Mouse (Mus musculus) brain, adult 2 months (tissue): ENCODE results near the gene Calml4.
"Not testable (repeated sequence)": the region's sequence is repeated elsewhere in the genome, so short reads cannot be mapped to it uniquely, and the experiment has no call there.

Experiments used
- DNase-seq: peaks from one replicate; pipeline ENCODE4 v3.0.0; 2011; ENCODE audit warnings: low read depth, low spot score

Gene Calml4

DNA sequence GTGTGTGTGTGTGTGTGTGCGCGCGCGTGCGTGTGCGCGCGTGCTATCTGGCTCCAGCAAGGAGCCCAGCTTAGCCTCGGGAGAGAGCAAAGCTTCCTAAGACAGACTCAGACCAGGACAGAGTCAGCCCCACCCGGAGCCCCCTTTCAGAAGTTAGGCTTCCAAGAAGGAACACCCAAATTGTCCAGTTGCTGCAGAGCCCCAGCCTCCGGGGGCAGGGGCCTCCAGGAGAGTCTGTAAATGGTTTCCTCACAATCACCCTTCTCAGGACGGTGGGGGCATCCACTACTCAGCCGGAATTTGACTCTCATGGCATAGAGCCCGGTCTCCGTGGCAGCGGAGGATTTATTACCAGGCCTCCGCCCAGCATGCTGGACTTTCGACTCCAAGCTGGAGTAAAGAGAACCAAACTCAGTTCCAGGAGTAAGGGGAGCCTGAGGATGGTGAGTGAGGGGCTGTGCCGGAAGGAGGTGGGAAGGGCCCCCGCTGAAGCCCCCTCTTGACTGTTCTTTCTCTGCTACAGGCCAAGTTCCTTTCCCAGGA, at the start of gene Calml4:
TSS of gene Calml4 (plus strand) at position 362 of the 543 bp plus-strand sequence.
- DNase-seq, result no peak

DNA sequence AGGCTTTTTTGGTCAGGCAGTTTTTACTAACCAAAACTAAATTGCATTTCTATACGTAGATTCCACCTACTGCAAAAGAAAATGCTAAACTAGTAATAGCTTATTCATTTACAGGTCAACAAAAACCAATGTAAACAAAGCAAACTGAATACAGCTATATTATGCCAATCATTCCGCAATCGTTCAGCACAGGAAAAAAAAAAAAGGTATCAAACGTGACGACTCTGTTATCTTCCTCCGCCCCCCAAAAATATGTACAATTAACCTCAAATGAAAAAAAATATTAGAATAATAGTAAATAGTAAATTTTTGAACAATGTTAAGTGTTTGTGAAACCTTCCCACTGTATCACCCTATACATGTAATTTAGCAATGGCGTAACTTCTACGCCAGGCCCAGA, 47.8 kb upstream of the Calml4 start:
- DNase-seq, result no peak

DNA sequence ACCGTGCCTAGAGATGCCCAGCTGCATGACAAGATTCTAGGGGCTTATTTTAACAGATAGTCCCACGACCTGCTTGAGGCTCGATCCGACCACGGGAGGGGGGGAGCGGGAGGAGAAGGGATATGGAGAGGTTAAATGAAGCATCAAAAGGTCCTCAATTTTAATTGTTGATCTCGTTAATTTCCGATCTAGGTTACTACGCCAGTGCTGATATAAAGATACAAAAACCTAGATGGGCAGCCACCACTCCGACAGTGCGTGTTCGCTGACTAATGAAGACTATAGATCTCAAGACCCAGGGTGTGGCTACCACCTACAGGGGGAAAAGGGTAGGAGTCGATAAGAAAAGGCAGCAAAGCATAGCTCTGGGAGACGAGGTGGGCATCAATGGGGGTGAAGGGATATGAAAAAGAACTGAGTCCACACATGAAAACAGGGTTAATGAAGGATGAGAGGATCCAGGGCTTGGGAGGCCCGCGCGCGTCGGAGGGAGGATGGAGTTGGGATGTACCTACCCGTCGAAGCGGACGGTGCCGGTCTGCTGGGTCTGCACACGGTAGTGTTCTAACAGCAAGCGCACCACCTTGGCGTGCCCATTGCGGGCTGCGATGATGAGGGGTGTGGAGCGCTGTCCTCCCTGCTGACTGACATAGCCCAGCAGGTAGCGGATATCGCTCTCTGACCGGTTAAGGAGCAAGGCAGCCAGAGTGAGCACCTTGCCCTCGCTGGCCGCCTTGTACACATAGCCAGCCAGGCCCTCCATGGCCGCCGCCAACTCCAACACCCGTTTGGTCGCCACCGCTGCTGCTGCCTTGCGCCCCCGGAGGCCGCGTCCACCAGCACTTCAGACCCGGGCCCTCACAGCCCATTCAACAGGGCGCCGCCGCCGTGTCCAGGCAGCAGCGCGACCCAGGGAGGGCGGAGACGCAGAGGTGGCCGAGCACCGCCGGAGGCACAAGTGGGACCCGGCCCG, 47.1 kb upstream of the Calml4 start:
- DNase-seq, result peak; percentile 51

DNA sequence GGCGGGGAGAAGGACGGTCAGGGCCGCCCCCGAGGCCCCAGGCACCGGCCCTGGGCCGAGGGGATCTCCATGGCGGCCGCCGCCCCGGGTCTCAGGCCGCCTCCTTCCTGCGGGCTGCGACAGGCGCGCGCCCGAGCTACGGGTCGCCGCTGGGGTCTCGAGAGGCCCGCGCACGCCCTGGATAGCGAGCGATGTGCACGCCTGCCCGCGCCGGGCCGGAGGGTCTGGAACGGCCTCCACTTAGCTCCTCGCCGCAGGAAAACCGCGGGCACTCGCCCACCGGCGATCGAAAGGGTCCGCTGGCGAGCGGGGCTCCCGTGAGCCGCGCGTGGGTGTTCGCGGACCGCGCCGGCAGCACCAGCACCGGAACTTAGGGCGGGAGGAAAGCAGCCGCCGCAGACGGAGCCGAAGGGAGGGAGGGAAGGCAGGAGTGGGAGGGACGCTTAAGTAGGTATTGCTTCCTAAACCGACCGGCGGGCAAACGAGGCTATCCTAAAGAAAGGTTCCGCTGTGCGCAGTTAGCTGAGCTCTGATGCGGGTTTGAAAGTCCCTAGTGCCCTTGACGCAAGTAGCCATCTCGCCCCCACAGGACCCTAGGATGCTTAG, 46.3 kb upstream of the Calml4 start, which contains the start of gene Fem1b:
TSS of gene Fem1b (minus strand) at position 419 of the 606 bp plus-strand sequence.
- peak; percentile 99 for DNase-seq

DNA sequence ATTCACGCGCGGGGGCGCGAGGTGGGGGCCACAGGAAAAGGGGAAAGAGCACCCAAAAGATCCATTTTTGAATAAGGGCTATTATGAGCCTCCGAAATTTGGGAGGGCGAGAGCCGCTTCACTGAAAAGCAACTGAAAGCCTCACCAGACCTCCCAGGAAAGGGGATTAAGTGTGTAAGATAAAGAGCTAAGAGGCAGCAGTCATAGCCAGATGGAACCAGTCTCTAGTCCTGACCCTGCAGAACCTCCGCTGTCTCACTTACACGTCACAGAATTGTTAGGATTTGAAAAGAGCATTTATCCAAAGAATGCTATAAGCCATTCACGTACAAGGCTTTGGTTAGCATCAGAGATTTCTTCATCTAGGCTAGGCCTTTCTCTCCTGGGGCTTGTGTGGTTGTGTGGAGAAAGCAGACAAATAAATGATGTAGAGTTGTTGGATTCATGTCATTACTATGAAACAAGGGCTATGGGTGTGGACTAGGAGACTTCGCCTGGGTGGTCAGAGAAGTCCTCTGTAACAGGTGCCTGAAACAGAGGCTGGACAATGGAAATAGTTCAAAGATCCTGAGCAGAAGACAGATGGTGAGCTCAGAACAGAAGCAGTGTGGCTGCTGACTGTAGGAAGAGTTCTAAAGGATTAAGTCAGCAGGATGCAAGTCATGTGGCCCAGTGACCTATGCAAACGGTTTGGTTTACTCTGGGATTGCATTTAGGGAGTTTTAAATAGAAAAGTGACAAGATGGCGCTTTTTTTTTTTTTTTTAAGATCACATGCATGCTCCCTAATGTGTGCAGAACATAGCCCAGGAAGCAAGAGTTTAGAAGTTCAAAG, 45.4 kb upstream of the Calml4 start:
- peak; percentile 52 for DNase-seq

DNA sequence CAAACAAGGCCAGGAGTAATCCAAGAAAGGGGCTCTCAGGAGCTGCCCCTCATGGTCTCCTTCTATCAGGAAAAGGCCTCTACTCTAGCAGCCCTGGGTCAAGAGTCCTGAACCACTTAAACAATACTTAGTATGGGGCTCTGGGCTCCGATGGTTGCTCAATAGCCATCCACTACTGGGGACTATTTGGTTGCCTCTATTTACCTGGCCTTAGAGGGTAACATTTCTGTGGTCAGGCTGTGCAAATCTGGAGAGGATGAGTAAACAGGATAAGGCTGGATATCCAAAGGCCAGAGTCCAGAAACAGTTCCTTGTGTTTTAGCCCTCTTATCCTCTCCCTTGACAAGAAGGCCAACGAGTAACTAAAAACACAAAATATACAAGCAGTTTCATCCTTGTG, 43.1 kb upstream of the Calml4 start:
- DNase-seq, result no peak

DNA sequence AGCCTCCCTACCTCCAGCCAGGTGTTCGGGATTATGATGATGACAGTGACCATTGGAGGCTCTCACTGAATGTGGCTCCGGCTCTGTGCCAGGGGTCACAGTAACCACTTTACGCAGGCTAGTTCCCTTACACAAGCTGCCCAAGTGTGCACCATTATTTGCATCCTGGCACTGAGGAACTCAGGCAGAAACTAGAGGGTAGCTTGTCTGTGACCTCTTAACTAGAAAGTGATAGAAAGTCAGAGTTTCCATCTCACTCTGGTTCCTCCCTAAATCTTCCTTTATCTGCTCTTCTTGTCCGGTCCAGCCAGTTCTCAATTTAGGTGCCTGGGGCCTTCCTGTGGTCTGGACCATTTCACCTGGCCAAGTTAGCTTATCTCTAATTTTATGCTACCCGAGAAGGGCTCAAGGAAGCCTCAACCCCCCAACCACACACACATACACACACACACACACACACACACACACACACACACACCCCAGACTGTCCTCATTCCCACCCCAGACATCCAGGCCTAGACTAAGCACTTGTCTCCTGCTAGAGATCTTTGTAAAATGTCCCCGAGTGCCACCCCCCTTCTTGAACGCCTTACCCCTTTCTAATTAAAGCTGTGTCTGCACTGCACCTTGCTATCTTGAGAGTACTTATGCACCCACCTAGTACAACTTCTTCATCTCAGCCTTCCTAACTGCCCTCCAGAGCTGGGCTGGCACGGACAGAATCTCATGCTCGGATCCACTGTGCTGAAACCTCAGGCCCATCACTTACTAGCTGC, 41.4 kb upstream of the Calml4 start:
- no peak for DNase-seq

GRCm38 (mm10) chr9:62817099-62817571, 40.7 kb upstream of the Calml4 start:
- DNase-seq, result peak; percentile 78

DNA sequence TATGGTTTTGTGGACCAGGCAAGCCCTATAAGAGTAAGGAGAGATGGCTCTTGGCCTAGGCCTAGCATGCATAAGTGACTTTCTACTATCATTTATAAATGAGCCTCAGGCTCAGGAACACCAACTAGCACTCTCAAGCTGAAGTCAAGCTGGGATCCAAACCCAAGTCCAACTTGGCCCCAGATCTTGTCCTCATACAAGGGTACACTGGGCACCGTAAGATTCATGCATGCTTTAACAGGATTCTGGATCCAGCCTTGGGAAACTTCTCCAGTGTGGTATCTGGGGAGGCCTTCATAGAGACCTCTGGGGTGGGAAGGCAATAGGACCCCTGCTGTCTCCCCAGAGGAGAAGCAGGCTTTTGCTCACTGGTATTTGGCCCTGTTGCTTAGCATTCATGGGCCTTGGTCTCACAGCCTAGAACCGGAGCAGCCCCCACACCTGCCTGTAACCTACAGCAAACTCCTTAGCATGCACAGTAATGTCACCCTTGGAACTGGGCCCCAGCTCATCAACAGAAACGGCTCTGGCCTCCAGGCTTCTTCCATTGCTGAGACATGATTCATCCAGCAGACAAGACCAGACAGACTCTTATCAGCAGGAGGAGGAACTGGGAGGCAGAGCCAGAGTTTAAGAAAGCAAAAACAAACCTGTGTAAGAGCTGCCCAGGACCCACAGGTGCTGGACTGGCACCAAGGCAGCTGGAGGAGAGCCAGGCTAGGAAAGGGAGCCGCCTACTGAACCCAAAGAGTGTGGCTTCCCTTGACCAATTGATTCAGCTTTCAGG, 39.9 kb upstream of the Calml4 start:
- DNase-seq, result peak; percentile 21

DNA sequence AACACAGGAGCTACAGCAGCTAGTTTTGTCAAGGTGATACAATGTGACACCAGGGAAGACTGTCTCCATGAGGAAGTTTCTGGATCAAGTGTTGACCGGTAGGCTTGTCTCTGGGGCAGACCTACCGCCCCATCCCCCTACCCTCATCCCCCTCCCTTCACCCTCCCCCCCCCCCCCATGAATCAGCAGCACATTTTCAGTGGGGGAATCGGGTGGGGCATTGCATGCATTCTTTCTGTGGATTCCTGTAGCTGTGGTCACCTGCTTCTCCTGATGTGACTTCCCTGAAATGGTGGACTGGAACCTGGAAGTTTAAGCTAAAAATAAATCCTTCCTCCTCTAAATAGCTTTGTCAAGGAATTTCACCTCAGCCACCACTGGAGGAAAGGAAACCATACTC, 38.4 kb upstream of the Calml4 start:
- no peak for DNase-seq

DNA sequence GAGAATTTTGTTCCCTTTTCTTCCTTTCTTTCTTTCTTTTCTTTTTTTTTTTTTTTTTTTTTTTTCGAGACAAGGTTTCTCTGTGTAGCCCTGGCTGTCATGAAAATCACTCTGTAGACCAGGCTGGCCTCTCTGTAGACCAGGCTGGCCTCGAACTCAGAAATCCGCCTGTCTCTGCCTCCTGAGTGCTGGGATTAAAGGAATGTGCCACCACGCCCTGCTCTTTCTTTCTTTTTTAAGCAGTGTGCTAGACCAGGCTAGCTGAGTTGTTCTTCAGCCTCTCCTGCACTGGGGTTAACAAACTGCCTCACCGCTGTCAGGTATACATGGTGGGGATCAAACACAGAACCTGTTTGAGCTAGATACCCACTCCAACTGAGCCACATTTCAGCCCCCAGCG, 38.0 kb upstream of the Calml4 start:
- DNase-seq, result not testable (repeated sequence)

GRCm38 (mm10) chr9:62820829-62821228, 37.1 kb upstream of the Calml4 start:
- DNase-seq, result no peak

- no peak for DNase-seq
Measured at GRCm38 (mm10) chr9:62821811-62822210, 36.1 kb upstream of the Calml4 start.

DNA sequence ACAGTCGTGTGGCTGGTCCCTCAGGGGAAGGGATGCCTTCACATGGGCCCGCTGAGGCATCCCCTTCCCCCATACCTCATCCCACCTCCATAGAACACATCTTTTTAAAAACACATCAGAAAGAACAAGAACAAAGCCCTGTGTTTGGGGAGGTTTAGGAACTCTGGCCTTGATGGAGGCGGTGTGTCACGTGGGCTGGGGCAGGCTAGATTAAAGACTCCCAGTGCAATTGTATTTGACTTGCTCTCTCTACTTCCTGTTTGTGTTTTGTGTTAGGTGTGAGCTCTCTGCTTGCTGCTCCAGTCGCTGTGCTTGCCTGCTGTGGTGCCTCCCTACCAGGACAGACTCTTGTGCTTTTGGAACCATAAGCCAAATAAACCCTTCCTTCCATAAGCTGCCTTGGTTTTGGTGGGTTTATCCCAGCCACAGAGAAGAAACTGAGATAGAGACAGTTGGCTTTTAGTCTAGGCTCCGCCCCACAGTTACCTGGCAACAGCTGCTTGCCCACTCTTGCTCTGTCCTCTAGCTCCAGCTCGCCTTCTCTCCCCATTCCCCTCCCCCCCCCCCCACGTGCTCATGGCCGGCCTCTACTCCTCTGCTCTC, 32.0 kb upstream of the Calml4 start:
- no peak for DNase-seq

DNA sequence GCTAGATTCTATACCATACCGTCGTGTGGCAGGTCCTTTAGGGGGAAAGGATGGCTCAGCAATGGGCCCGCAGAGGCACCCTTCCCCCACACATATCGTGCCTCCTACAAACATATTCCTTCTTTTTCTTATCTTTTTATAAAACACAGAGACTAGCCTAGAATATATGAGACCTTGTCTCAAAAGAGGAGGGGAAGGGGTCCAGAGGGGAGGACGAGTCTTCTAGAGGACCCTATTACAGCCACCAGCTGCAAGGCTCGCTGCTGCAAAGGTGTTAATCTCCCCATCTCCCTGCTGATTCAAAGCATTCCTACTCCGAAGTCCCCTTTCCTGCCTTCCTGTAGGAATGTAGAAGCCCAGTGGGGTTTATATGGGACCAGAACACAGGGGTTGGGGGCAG, 31.4 kb upstream of the Calml4 start:
- DNase-seq, result no peak

GRCm38 (mm10) chr9:62827939-62828652, 29.8 kb upstream of the Calml4 start:
- DNase-seq, result peak; percentile 69

GRCm38 (mm10) chr9:62828662-62829086, 29.2 kb upstream of the Calml4 start:
- DNase-seq, result peak; percentile 99

DNA sequence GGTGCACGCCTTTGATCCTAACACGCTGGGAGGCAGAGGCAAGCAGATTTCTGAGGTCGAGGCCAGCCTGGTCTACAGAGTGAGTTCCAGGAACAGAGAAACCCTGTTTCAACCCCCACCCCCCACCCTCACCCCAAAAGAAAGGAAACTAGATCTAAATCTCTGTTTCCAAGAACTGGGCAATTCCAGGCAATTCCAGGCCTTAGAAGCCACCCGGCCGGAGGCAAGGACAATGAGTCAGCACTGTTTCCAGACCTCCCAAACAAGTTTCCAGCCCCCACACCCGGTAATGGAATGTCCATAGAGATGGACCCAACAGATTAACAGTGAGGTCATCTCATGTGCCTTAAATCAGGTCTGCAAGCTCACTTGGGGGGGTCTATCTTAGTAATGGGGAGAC, 28.0 kb upstream of the Calml4 start:
- no peak for DNase-seq

DNA sequence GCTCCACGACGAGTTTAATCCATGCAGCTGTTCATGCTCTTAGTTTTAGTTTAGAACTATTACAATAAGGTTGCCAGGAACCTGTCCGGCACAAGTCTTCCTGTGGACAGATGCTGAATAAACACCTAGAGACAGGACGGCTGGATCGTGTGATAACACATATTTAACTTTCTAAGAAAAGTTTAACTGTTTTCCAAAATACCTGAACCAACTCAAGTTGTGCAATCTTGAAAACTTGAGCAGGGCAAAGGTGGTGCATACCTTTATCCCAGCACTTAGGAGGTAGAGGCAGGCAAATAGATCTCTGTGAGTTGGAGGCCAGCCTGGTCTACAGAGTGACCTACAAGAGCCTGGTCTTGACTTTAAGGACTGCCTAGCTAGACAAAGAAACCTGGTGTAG, 23.0 kb upstream of the Calml4 start:
- no peak for DNase-seq
